Mouse (Mus musculus): ENCODE measurements around the gene Ralbp1.

GRCm38 (mm10) chr17:65872652-65873051, 12.9 kb downstream of the Ralbp1 start:
- TF ChIP-seq CEBPB (IDR thresholded peaks at IDR 0.05; ENCODE audit: low read depth) = no peak
- TF ChIP-seq MAX (IDR thresholded peaks at IDR 0.05) = no peak
- TF ChIP-seq CTCF (IDR thresholded peaks at IDR 0.05; ENCODE audit: control insufficient read depth, insufficient read depth, insufficient read length) = no peak
- TF ChIP-seq FOSL1 (IDR thresholded peaks at IDR 0.05; ENCODE audit: insufficient read depth, low read length, poor library complexity, severe bottlenecking) = no peak
- TF ChIP-seq USF1 (IDR thresholded peaks at IDR 0.05; ENCODE audit: low read depth) = no peak
- no peak for TF ChIP-seq MYOD1 (IDR thresholded peaks at IDR 0.05; ENCODE audit: control insufficient read depth, insufficient read length, low read depth)
- TF ChIP-seq MYOG (IDR thresholded peaks at IDR 0.05; ENCODE audit: control insufficient read depth, extremely low read depth, insufficient read length) = no peak
